Mouse (Mus musculus) kidney, postnatal 4 days (tissue): ENCODE measurements around the gene Sympk.
"Not testable (repeated sequence)": the region's sequence is repeated elsewhere in the genome, so short reads cannot be mapped to it uniquely, and the experiment has no call there.

Source experiments
- DNase-seq, 2 experiments: peaks; one replicate each; pipeline ENCODE4 v3.0.0; 2021; ENCODE audit warnings: mixed read lengths in 2 of 2

Sympk gene

GRCm38 (mm10) chr7:19052345-19053135 is 28.4 kb downstream of the Sympk start:
- no peak for DNase-seq

GRCm38 (mm10) chr7:19053136-19053532 is 29.0 kb downstream of the Sympk start:
- no peak for DNase-seq

GRCm38 (mm10) chr7:19054047-19054776 is 30.0 kb downstream of the Sympk start, which contains the start of gene Rsph6a:
TSS of gene Rsph6a (plus strand) at chr7:19054690.
- peak; percentile 82 to 88 for DNase-seq

GRCm38 (mm10) chr7:19054777-19055076 is 30.6 kb downstream of the Sympk start:
- no peak for DNase-seq

- DNase-seq: no peak
Measured at GRCm38 (mm10) chr7:19055108-19055507, 30.9 kb downstream of the Sympk start.

- no peak for DNase-seq
Measured at GRCm38 (mm10) chr7:19057405-19057804, 33.2 kb downstream of the Sympk start.

- no peak for DNase-seq
Measured at GRCm38 (mm10) chr7:19065896-19066295, 41.7 kb downstream of the Sympk start.

- DNase-seq: no peak
Measured at GRCm38 (mm10) chr7:19067063-19067462, 42.9 kb downstream of the Sympk start.

GRCm38 (mm10) chr7:19067935-19068334 is 43.8 kb downstream of the Sympk start:
- DNase-seq: no peak

GRCm38 (mm10) chr7:19068707-19069106 is 44.5 kb downstream of the Sympk start:
- peak; percentile 87 for DNase-seq

- DNase-seq: peak in 1 of 2 experiments; percentile 54
Measured at GRCm38 (mm10) chr7:19069500-19069899, 45.3 kb downstream of the Sympk start.

- not testable (repeated sequence) for DNase-seq
Measured at GRCm38 (mm10) chr7:19071024-19071423, 46.8 kb downstream of the Sympk start.

GRCm38 (mm10) chr7:19073504-19073903 is 49.3 kb downstream of the Sympk start:
- peak; percentile 74 to 75 for DNase-seq

GRCm38 (mm10) chr7:19074494-19074893 is 50.3 kb downstream of the Sympk start:
- DNase-seq: no peak

- no peak for DNase-seq
Measured at GRCm38 (mm10) chr7:19075231-19075630, 51.1 kb downstream of the Sympk start.

- peak; percentile 97 to 98 for DNase-seq
Measured at GRCm38 (mm10) chr7:19075723-19076585, 51.8 kb downstream of the Sympk start, which contains the start of gene Dmwd. TSS of gene Dmwd (plus strand) at chr7:19076227.

- DNase-seq: peak; percentile 44 to 66
Measured at GRCm38 (mm10) chr7:19076586-19076991, 52.4 kb downstream of the Sympk start.

- no peak for DNase-seq
Measured at GRCm38 (mm10) chr7:19077761-19078160, 53.6 kb downstream of the Sympk start.

- no peak for DNase-seq
Measured at GRCm38 (mm10) chr7:19078732-19079131, 54.6 kb downstream of the Sympk start.

- DNase-seq: no peak
Measured at GRCm38 (mm10) chr7:19080451-19080950, 56.3 kb downstream of the Sympk start.

GRCm38 (mm10) chr7:19082171-19082570 is 58.0 kb downstream of the Sympk start:
- DNase-seq: no peak

- peak in 1 of 2 experiments; percentile 51 for DNase-seq
Measured at GRCm38 (mm10) chr7:19083096-19083495, 58.9 kb downstream of the Sympk start.

GRCm38 (mm10) chr7:19083701-19084100 is 59.5 kb downstream of the Sympk start, which contains the start of gene Dmpk:
TSS of gene Dmpk (plus strand) at chr7:19083849.
- DNase-seq: peak; percentile 51 to 59
